In genomic region chr11:102310768-102311695, GRCm38 (mm10) we compare ENCODE assay signal across 9 mouse cellular contexts. TPM values are rescaled to one million over a fixed set of nuclear protein-coding genes. Genes with fewer than 3 reads are reported as not detected.
A peak's percentile ranks its signal among the peaks of the same experiment; 100 is the strongest.
DNase-seq lines count a peak whose midpoint lies in the region; ATAC-seq and TF ChIP-seq lines count a peak whose summit lies in the region.
"Had no signal": no experiment of that assay in that cellular context is flagged by ENCODE, and none has a peak within 500 bp of the region (broad histone marks: within the 10 kb centered on the region; RNA-seq: fewer than 3 reads in every experiment).

No protein-coding gene starts in this region.

- no peak overlapping the region for H3K4me3 ChIP-seq in forebrain, embryonic 13.5 days
- H3K4me3 ChIP-seq in forebrain, postnatal 0 days (ENCODE audit: low read depth, low read length), result no peak overlapping the region
- no peak overlapping the region for H3K4me3 ChIP-seq in neural tube, embryonic 12.5 days
- H3K4me3 ChIP-seq in kidney, embryonic 15.5 days (replicated peaks), result no peak overlapping the region
- H3K4me3 ChIP-seq in small intestine, adult 2 months (ENCODE audit: low read depth, low read length), result peak overlapping the region; percentile 62

- H3K4me1 ChIP-seq in forebrain, embryonic 13.5 days, result peaks cover 34% of the 10 kb centered on the region
- peaks cover 6% of the 10 kb centered on the region; the same call in 1 of the 2 replicates for H3K4me1 ChIP-seq in forebrain, postnatal 0 days (ENCODE audit: insufficient read depth)
- H3K4me1 ChIP-seq in neural tube, embryonic 12.5 days, result peaks cover 32% of the 10 kb centered on the region
- H3K4me1 ChIP-seq in kidney, embryonic 15.5 days, result peaks cover 40% of the 10 kb centered on the region
- H3K4me1 ChIP-seq in small intestine, adult 2 months (ENCODE audit: control insufficient read depth, insufficient read depth, insufficient read length, low read length), result peaks cover 26% of the 10 kb centered on the region

- TF ChIP-seq POLR2A in small intestine, adult 2 months (IDR thresholded peaks at IDR 0.05; ENCODE audit: low read depth, low read length), result no peak

- H3K27me3 ChIP-seq in forebrain, embryonic 13.5 days, result no peaks in the 10 kb centered on the region
- no peaks in the 10 kb centered on the region for H3K27me3 ChIP-seq in forebrain, postnatal 0 days (ENCODE audit: insufficient read depth, low read length)
- no peaks in the 10 kb centered on the region for H3K27me3 ChIP-seq in neural tube, embryonic 12.5 days (replicated peaks)
- no peaks in the 10 kb centered on the region for H3K27me3 ChIP-seq in kidney, embryonic 15.5 days
- H3K27me3 ChIP-seq in small intestine, adult 2 months (ENCODE audit: control insufficient read depth, insufficient read depth, low read length), result no peaks in the 10 kb centered on the region

- no peak for ATAC-seq in forebrain, embryonic 13.5 days
- ATAC-seq in forebrain, postnatal 0 days, result no peak
- ATAC-seq in neural tube, embryonic 12.5 days (ENCODE audit: low FRiP score, low read depth), result no peak
- ATAC-seq in kidney, embryonic 15.5 days (replicated peaks; ENCODE audit: low FRiP score), result no peak

- no peak overlapping the region; the same call in 1 of the 2 replicates for H3K27ac ChIP-seq in forebrain, embryonic 13.5 days
- H3K27ac ChIP-seq in forebrain, postnatal 0 days (ENCODE audit: low read depth, low read length), result no peak overlapping the region
- H3K27ac ChIP-seq in neural tube, embryonic 12.5 days, result no peak overlapping the region
- 0 out of 2 replicates have a peak overlapping the region, but pooled peaks have one; percentile 6 for H3K27ac ChIP-seq in kidney, embryonic 15.5 days
- no peak overlapping the region for H3K27ac ChIP-seq in small intestine, adult 2 months (ENCODE audit: insufficient read depth, low read depth, low read length)

- H3K9ac ChIP-seq in forebrain, embryonic 13.5 days, result peak overlapping the region; percentile 12; the same call in 1 of the 2 replicates
- H3K9ac ChIP-seq in forebrain, postnatal 0 days, result no peak overlapping the region
- H3K9ac ChIP-seq in neural tube, embryonic 12.5 days, result 0 out of 2 replicates have a peak overlapping the region, but pooled peaks have one; percentile 3
- H3K9ac ChIP-seq in kidney, embryonic 15.5 days, result no peak overlapping the region; the same call in 1 of the 2 replicates

- no peak for TF ChIP-seq CTCF in forebrain, postnatal 0 days (IDR thresholded peaks at IDR 0.05; ENCODE audit: low read depth)
- no peak for TF ChIP-seq CTCF in small intestine, adult 2 months (IDR thresholded peaks at IDR 0.05; ENCODE audit: extremely low read depth, insufficient read length, insufficient replicate concordance, low read depth, low read length)

- H3K9me3 ChIP-seq in forebrain, embryonic 13.5 days (replicated peaks), result no peaks in the 10 kb centered on the region
- no peaks in the 10 kb centered on the region for H3K9me3 ChIP-seq in forebrain, postnatal 0 days (ENCODE audit: low read length)
- no peaks in the 10 kb centered on the region for H3K9me3 ChIP-seq in neural tube, embryonic 12.5 days
- H3K9me3 ChIP-seq in kidney, embryonic 15.5 days (replicated peaks), result no peaks in the 10 kb centered on the region

- H3K36me3 ChIP-seq in forebrain, embryonic 13.5 days (ENCODE audit: poor library complexity, severe bottlenecking), result peaks cover 87% of the 10 kb centered on the region
- peaks cover 69% of the 10 kb centered on the region for H3K36me3 ChIP-seq in forebrain, postnatal 0 days (ENCODE audit: insufficient read depth)
- peaks cover 76% of the 10 kb centered on the region for H3K36me3 ChIP-seq in neural tube, embryonic 12.5 days
- H3K36me3 ChIP-seq in kidney, embryonic 15.5 days, result peaks cover 84% of the 10 kb centered on the region
- H3K36me3 ChIP-seq in small intestine, adult 2 months (ENCODE audit: control insufficient read depth, insufficient read depth, low read length), result peaks cover 47% of the 10 kb centered on the region

- 45% methylated on average over 36 of the region's 38 CpGs for WGBS in forebrain, embryonic 13.5 days
- WGBS in forebrain, postnatal 0 days, result 46% methylated on average over 38 of the region's 38 CpGs
- WGBS in neural tube, embryonic 12.5 days, result 42% methylated on average over 38 of the region's 38 CpGs
- 34% methylated on average over 38 of the region's 38 CpGs for WGBS in kidney, embryonic 15.5 days
- WGBS in small intestine, adult 2 months, result 42% methylated on average over 38 of the region's 38 CpGs

- no peak overlapping the region for H3K4me2 ChIP-seq in forebrain, embryonic 13.5 days
- no peak overlapping the region for H3K4me2 ChIP-seq in forebrain, postnatal 0 days (ENCODE audit: low read depth)
- H3K4me2 ChIP-seq in neural tube, embryonic 12.5 days (replicated peaks), result no peak overlapping the region; the same call in 1 of the 2 replicates
- H3K4me2 ChIP-seq in kidney, embryonic 15.5 days, result peak overlapping the region; percentile 24; the same call in 1 of the 2 replicates

- DNase-seq in forebrain, postnatal 0 days, result no peak
- DNase-seq in neural tube, embryonic 10.5 days (ENCODE audit: extremely low spot score, low spot score), result no peak
- DNase-seq in cerebellum, adult 8-10 months, result no peak
- DNase-seq in thymus, postnatal 0 days (ENCODE audit: low spot score), result no peak

RNA-seq across cellular contexts. Expression of gene Ubtf, which starts 8.5 kb away (rescaled TPM):
- 96.1 and 98.8 TPM in 2 replicates for polyA plus RNA-seq in forebrain, embryonic 13.5 days (2015; fragmentation: Nextera tagmentation; extraction: Ambion mirVana)
- total RNA-seq in forebrain, postnatal 0 days (2014; rRNA removed), result 94.3 and 109 TPM in 2 replicates
- 73.2 and 78.7 TPM in 2 replicates for polyA plus RNA-seq in forebrain, postnatal 0 days (2015; fragmentation: Nextera tagmentation; extraction: Ambion mirVana)
- 98.7 and 101 TPM in 2 replicates for polyA plus RNA-seq in neural tube, embryonic 12.5 days (2016; fragmentation: Nextera tagmentation; extraction: Ambion mirVana)
- 95.3 and 100 TPM in 2 replicates for polyA plus RNA-seq in kidney, embryonic 15.5 days (2015; fragmentation: Nextera tagmentation; extraction: Ambion mirVana)
- 10.5 and 17.6 TPM in 2 replicates for polyA plus RNA-seq in small intestine, adult 2 months (2012; rRNA removed)
- polyA plus RNA-seq in thymus, postnatal 0 days (2015; fragmentation: Nextera tagmentation; extraction: Ambion mirVana), result 95.2 and 96.8 TPM in 2 replicates

RNA-seq across cellular contexts. Expression of gene Atxn7l3, which starts 14.6 kb away (rescaled TPM):
- 21.8 and 22.7 TPM in 2 replicates for polyA plus RNA-seq in forebrain, embryonic 13.5 days (2015; fragmentation: Nextera tagmentation; extraction: Ambion mirVana)
- total RNA-seq in forebrain, postnatal 0 days (2014; rRNA removed), result 162 and 167 TPM in 2 replicates
- polyA plus RNA-seq in forebrain, postnatal 0 days (2015; fragmentation: Nextera tagmentation; extraction: Ambion mirVana), result 24.3 and 26.2 TPM in 2 replicates
- polyA plus RNA-seq in neural tube, embryonic 12.5 days (2016; fragmentation: Nextera tagmentation; extraction: Ambion mirVana), result 27.5 and 27.6 TPM in 2 replicates
- 12.3 and 14.0 TPM in 2 replicates for polyA plus RNA-seq in kidney, embryonic 15.5 days (2015; fragmentation: Nextera tagmentation; extraction: Ambion mirVana)
- polyA plus RNA-seq in small intestine, adult 2 months (2012; rRNA removed), result 15.1 and 30.2 TPM in 2 replicates
- 13.1 and 15.4 TPM in 2 replicates for polyA plus RNA-seq in thymus, postnatal 0 days (2015; fragmentation: Nextera tagmentation; extraction: Ambion mirVana)

RNA-seq across cellular contexts. Expression of gene Tmub2, which starts 26.3 kb away (rescaled TPM):
- 63.2 and 69.6 TPM in 2 replicates for polyA plus RNA-seq in forebrain, embryonic 13.5 days (2015; fragmentation: Nextera tagmentation; extraction: Ambion mirVana)
- total RNA-seq in forebrain, postnatal 0 days (2014; rRNA removed), result 72.5 and 77.4 TPM in 2 replicates
- 63.0 and 67.0 TPM in 2 replicates for polyA plus RNA-seq in forebrain, postnatal 0 days (2015; fragmentation: Nextera tagmentation; extraction: Ambion mirVana)
- 71.3 and 75.6 TPM in 2 replicates for polyA plus RNA-seq in neural tube, embryonic 12.5 days (2016; fragmentation: Nextera tagmentation; extraction: Ambion mirVana)
- polyA plus RNA-seq in kidney, embryonic 15.5 days (2015; fragmentation: Nextera tagmentation; extraction: Ambion mirVana), result 48.9 and 57.9 TPM in 2 replicates
- 29.4 and 60.2 TPM in 2 replicates for polyA plus RNA-seq in small intestine, adult 2 months (2012; rRNA removed)
- polyA plus RNA-seq in thymus, postnatal 0 days (2015; fragmentation: Nextera tagmentation; extraction: Ambion mirVana), result 41.1 and 45.1 TPM in 2 replicates

RNA-seq across cellular contexts. Expression of gene Asb16, which starts 42.5 kb away (rescaled TPM):
- not detected in 2 replicates for polyA plus RNA-seq in forebrain, embryonic 13.5 days (2015; fragmentation: Nextera tagmentation; extraction: Ambion mirVana)
- total RNA-seq in forebrain, postnatal 0 days (2014; rRNA removed), result 0.54 and 1.4 TPM in 2 replicates
- 0.11 TPM in 1 of 2 replicates, not detected in the other for polyA plus RNA-seq in forebrain, postnatal 0 days (2015; fragmentation: Nextera tagmentation; extraction: Ambion mirVana)
- not detected in 2 replicates for polyA plus RNA-seq in neural tube, embryonic 12.5 days (2016; fragmentation: Nextera tagmentation; extraction: Ambion mirVana)
- 0.10 and 0.13 TPM in 2 replicates for polyA plus RNA-seq in kidney, embryonic 15.5 days (2015; fragmentation: Nextera tagmentation; extraction: Ambion mirVana)
- polyA plus RNA-seq in small intestine, adult 2 months (2012; rRNA removed), result 0.29 and 1.8 TPM in 2 replicates
- polyA plus RNA-seq in thymus, postnatal 0 days (2015; fragmentation: Nextera tagmentation; extraction: Ambion mirVana), result 0.07 TPM in 1 of 2 replicates, not detected in the other
- total RNA-seq: neutrophil, adult 5-6 weeks had no signal

RNA-seq across cellular contexts. Expression of gene Slc4a1, which starts 55.0 kb away (rescaled TPM):
- polyA plus RNA-seq in forebrain, embryonic 13.5 days (2015; fragmentation: Nextera tagmentation; extraction: Ambion mirVana), result 2.6 and 6.5 TPM in 2 replicates
- total RNA-seq in forebrain, postnatal 0 days (2014; rRNA removed), result 0.24 and 1.2 TPM in 2 replicates
- 0.50 and 0.68 TPM in 2 replicates for polyA plus RNA-seq in forebrain, postnatal 0 days (2015; fragmentation: Nextera tagmentation; extraction: Ambion mirVana)
- polyA plus RNA-seq in neural tube, embryonic 12.5 days (2016; fragmentation: Nextera tagmentation; extraction: Ambion mirVana), result 18.8 and 23.6 TPM in 2 replicates
- polyA plus RNA-seq in kidney, embryonic 15.5 days (2015; fragmentation: Nextera tagmentation; extraction: Ambion mirVana), result 12.8 and 20.2 TPM in 2 replicates
- not detected in 2 replicates for polyA plus RNA-seq in small intestine, adult 2 months (2012; rRNA removed)
- 0.48 and 0.53 TPM in 2 replicates for polyA plus RNA-seq in thymus, postnatal 0 days (2015; fragmentation: Nextera tagmentation; extraction: Ambion mirVana)

Comparison
In these comparisons a context has a peak if more than half of its experiments do, and no peak if none do; other contexts are left out.
1. H3K9ac ChIP-seq: peak in forebrain, embryonic 13.5 days (single experiment) and neural tube, embryonic 12.5 days (single experiment); none in forebrain, postnatal 0 days (single experiment) and kidney, embryonic 15.5 days (single experiment).